Mouse (Mus musculus): Measurements from ENCODE around the gene Prss32. TPM values are rescaled to one million over a fixed set of nuclear protein-coding genes. Genes with fewer than 3 reads are reported as not detected.

Gene Prss32
- polyA plus RNA-seq, 1 experiment: not detected

GRCm38 (mm10) chr17:23807918-23808317 lies 35.7 kb upstream of the Prss32 start:
- WGBS: 73% methylated on average over 3 of the region's 3 CpGs
- H3K4me3 ChIP-seq (ENCODE audit: insufficient read depth, low read depth, low read length): no peak overlapping the region
- no peak overlapping the region for H3K27ac ChIP-seq (ENCODE audit: insufficient read depth, low read depth, low read length)
- TF ChIP-seq CTCF (IDR thresholded peaks at IDR 0.05; ENCODE audit: insufficient read depth, low read depth, low read length): no peak
- TF ChIP-seq POLR2A (IDR thresholded peaks at IDR 0.05; ENCODE audit: insufficient read depth, low read depth, low read length): no peak
- H3K4me1 ChIP-seq (ENCODE audit: control insufficient read depth, insufficient read depth, low read length): peaks cover 4% of the 10 kb centered on the region; the same call in 1 of the 2 replicates

- TF ChIP-seq CTCF (IDR thresholded peaks at IDR 0.05; ENCODE audit: insufficient read depth, low read depth, low read length) (no peak), POLR2A (IDR thresholded peaks at IDR 0.05; ENCODE audit: insufficient read depth, low read depth, low read length) (no peak)
- Histone ChIP-seq H3K27ac (ENCODE audit: insufficient read depth, low read depth, low read length) (no peak overlapping the region), H3K4me1 (ENCODE audit: control insufficient read depth, insufficient read depth, low read length) (0 out of 2 replicates have a peak, but pooled peaks cover 4% of the 10 kb centered on the region), H3K4me3 (ENCODE audit: insufficient read depth, low read depth, low read length) (no peak overlapping the region)
- 96% methylated on average over 16 of the region's 16 CpGs for WGBS
These were observed 28.0 kb upstream of the Prss32 start for GRCm38 (mm10) chr17:23815641-23816040.

GRCm38 (mm10) chr17:23818579-23818978 lies 25.1 kb upstream of the Prss32 start:
- WGBS: 99% methylated on average over 8 of the region's 8 CpGs
- Histone ChIP-seq H3K4me1 (ENCODE audit: control insufficient read depth, insufficient read depth, low read length) (peaks cover 23% of the 10 kb centered on the region), H3K4me3 (ENCODE audit: insufficient read depth, low read depth, low read length) (no peak overlapping the region), H3K27ac (ENCODE audit: insufficient read depth, low read depth, low read length) (no peak overlapping the region)
- TF ChIP-seq CTCF (IDR thresholded peaks at IDR 0.05; ENCODE audit: insufficient read depth, low read depth, low read length) (no peak), POLR2A (IDR thresholded peaks at IDR 0.05; ENCODE audit: insufficient read depth, low read depth, low read length) (no peak)

DNA sequence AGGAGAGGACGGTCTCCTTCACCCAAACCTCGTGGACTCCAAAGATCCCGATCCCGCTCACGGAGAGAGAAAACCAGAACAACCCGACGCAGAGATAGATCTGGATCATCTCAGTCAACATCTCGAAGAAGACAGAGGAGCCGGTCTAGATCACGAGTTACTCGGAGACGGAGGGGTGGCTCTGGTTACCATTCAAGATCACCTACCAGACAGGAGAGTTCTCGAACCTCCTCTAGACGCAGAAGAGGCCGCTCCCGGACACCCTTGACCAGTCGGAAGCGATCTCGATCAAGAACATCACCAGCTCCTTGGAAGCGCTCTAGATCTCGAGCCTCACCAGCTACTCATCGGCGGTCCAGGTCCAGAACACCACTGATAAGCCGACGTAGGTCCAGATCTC lies 24.4 kb upstream of the Prss32 start:
- whole genome bisulfite sequencing: 98% methylated on average over 25 of the region's 25 CpGs
- TF ChIP-seq CTCF (IDR thresholded peaks at IDR 0.05; ENCODE audit: insufficient read depth, low read depth, low read length) (no peak), POLR2A (IDR thresholded peaks at IDR 0.05; ENCODE audit: insufficient read depth, low read depth, low read length) (no peak)
- H3K4me1 ChIP-seq (ENCODE audit: control insufficient read depth, insufficient read depth, low read length): peaks cover 23% of the 10 kb centered on the region
- no peak overlapping the region for H3K4me3 ChIP-seq (ENCODE audit: insufficient read depth, low read depth, low read length)
- H3K27ac ChIP-seq (ENCODE audit: insufficient read depth, low read depth, low read length): no peak overlapping the region

- no peak overlapping the region for H3K27ac ChIP-seq (ENCODE audit: insufficient read depth, low read depth, low read length)
- H3K4me3 ChIP-seq (ENCODE audit: insufficient read depth, low read depth, low read length): no peak overlapping the region
- peaks cover 23% of the 10 kb centered on the region for H3K4me1 ChIP-seq (ENCODE audit: control insufficient read depth, insufficient read depth, low read length)
- 90% methylated on average over 5 of the region's 5 CpGs for WGBS
- TF ChIP-seq CTCF (IDR thresholded peaks at IDR 0.05; ENCODE audit: insufficient read depth, low read depth, low read length) (no peak), POLR2A (IDR thresholded peaks at IDR 0.05; ENCODE audit: insufficient read depth, low read depth, low read length) (no peak)
These were observed 22.9 kb upstream of the Prss32 start for GRCm38 (mm10) chr17:23820731-23821130.

DNA sequence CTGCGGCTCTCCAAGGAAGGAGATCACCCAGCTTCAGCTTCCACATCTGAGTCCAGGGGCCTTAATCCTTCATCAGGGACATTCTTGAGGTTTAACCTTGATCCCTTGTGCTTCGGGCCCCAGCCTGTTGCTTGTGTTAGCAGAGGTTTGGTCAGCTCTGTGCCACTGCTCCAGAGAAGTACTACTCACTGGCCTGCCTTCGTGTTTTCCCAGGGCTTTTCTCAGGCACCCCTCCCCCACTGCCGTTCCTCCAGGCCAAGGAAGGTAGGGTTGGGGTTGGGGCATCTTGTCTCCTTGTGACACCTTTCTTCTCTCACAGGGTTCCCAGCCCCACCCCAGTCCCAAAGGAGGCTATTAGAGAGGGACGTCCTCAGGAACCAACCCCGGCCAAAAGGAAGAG lies 21.6 kb upstream of the Prss32 start:
- Histone ChIP-seq H3K4me3 (ENCODE audit: insufficient read depth, low read depth, low read length) (no peak overlapping the region), H3K27ac (ENCODE audit: insufficient read depth, low read depth, low read length) (no peak overlapping the region), H3K4me1 (ENCODE audit: control insufficient read depth, insufficient read depth, low read length) (peaks cover 23% of the 10 kb centered on the region)
- TF ChIP-seq CTCF (IDR thresholded peaks at IDR 0.05; ENCODE audit: insufficient read depth, low read depth, low read length): no peak
- no peak for TF ChIP-seq POLR2A (IDR thresholded peaks at IDR 0.05; ENCODE audit: insufficient read depth, low read depth, low read length)
- WGBS: 73% methylated on average over 6 of the region's 6 CpGs

DNA sequence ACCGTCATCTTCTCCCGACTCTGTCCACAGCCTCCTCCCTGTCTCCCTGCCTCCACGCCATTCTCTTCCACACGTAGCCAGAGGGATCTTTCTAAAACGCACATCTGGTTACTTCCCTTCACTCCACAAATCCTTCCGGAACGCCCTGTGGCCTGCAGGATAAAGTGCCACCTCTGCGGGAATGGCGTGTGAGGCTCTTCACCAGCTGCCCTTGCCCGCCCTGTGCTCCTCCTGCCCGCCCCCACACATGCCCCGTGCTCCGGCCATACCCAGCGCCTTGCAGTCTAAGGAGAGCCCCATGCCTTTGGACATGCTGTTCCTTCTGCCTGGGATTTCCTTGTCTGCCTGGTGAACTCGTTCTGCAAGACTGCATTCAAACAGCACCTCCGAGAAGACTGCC lies 20.6 kb upstream of the Prss32 start:
- no peak overlapping the region for H3K27ac ChIP-seq (ENCODE audit: insufficient read depth, low read depth, low read length)
- 73% methylated on average over 16 of the region's 16 CpGs for WGBS
- H3K4me1 ChIP-seq (ENCODE audit: control insufficient read depth, insufficient read depth, low read length): peaks cover 26% of the 10 kb centered on the region
- TF ChIP-seq POLR2A (IDR thresholded peaks at IDR 0.05; ENCODE audit: insufficient read depth, low read depth, low read length): no peak
- no peak for TF ChIP-seq CTCF (IDR thresholded peaks at IDR 0.05; ENCODE audit: insufficient read depth, low read depth, low read length)
- no peak overlapping the region for H3K4me3 ChIP-seq (ENCODE audit: insufficient read depth, low read depth, low read length)

DNA sequence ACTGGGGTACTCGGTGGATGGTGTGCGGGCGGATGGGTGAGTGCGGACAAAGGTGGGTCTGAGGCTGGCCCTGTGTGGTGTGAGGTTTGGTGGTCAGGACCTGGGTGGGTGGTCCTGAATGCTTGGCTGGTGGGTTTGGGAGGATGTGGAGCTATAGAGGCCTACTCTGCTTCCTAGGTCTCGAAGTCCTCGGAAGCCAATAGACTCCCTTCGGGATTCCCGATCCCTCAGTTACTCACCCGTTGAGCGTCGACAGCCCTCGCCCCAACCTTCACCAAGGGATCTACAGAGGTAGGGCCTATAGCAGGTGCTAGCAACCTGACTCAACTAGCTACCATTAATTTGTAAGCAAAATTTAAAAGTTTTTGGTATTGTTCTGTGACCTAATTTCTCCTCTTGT lies 20.0 kb upstream of the Prss32 start:
- 89% methylated on average over 12 of the region's 12 CpGs for WGBS
- Histone ChIP-seq H3K4me3 (ENCODE audit: insufficient read depth, low read depth, low read length) (no peak overlapping the region), H3K27ac (ENCODE audit: insufficient read depth, low read depth, low read length) (no peak overlapping the region), H3K4me1 (ENCODE audit: control insufficient read depth, insufficient read depth, low read length) (peaks cover 26% of the 10 kb centered on the region)
- TF ChIP-seq POLR2A (IDR thresholded peaks at IDR 0.05; ENCODE audit: insufficient read depth, low read depth, low read length): no peak
- no peak for TF ChIP-seq CTCF (IDR thresholded peaks at IDR 0.05; ENCODE audit: insufficient read depth, low read depth, low read length)

GRCm38 (mm10) chr17:23825591-23825990 lies 18.1 kb upstream of the Prss32 start:
- TF ChIP-seq POLR2A (IDR thresholded peaks at IDR 0.05; ENCODE audit: insufficient read depth, low read depth, low read length): no peak
- no peak for TF ChIP-seq CTCF (IDR thresholded peaks at IDR 0.05; ENCODE audit: insufficient read depth, low read depth, low read length)
- WGBS: 67% methylated on average over 4 of the region's 4 CpGs
- no peak overlapping the region for H3K4me3 ChIP-seq (ENCODE audit: insufficient read depth, low read depth, low read length)
- peaks cover 22% of the 10 kb centered on the region for H3K4me1 ChIP-seq (ENCODE audit: control insufficient read depth, insufficient read depth, low read length)
- no peak overlapping the region for H3K27ac ChIP-seq (ENCODE audit: insufficient read depth, low read depth, low read length)

Data from olfactory bulb, adult 2 months (tissue).